Mouse (Mus musculus) regulatory T cell (primary cell): ENCODE measurements around the gene Camk2b.
"Not testable (repeated sequence)": the region's sequence is repeated elsewhere in the genome, so short reads cannot be mapped to it uniquely, and the experiment has no call there.

ENCODE experiments used
- in situ Hi-C: fragments of 300-600 bp; cut with MboI, MseI; formaldehyde crosslinking; loops from one replicate; pipeline ENCODE4 v1.15.1; 2025; ENCODE audit warnings: high pct_unique_total_duplicates

Camk2b gene

DNA sequence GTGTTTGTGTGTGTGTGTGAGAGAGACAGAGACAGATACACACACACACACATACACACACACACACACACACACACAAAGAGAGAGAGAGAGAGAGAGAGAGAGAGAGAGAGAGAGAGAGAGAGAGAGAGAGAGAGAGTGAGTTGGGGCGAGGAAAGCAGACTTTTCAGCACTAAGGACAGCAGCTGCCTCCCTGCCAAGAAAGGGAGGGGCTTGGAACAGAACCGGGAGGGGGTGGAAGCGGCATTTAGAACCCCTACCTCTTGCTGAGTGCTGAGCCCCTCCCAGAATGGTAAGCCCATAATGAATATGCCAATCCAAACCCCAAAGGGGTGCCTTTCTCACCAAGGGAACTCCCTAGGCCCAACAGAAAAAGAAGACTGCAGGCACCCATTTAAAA, 49.8 kb downstream of the Camk2b start:
- in situ Hi-C loops, result no loop called here

DNA sequence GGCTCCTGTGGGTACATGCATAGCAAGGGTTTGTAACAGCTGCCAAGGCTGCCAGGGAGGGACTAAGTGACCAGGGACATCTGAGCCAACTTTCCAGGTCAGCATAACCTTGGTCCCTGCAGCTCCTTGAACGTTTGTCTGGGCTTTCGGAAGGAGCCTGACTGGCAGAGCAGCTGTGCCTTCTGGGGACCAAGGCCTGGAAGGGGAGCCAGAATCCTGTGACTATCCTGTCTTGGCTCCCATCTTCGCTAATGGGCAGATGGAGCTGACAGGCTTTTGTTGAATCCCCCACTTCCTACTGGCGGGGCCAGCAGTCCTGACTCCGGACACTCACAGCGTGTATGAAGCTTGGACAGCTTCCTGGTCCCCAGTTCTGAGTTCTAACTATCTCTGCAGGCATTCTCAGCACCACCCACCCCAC, 51.1 kb downstream of the Camk2b start:
- in situ Hi-C loops, result no loop called here

DNA sequence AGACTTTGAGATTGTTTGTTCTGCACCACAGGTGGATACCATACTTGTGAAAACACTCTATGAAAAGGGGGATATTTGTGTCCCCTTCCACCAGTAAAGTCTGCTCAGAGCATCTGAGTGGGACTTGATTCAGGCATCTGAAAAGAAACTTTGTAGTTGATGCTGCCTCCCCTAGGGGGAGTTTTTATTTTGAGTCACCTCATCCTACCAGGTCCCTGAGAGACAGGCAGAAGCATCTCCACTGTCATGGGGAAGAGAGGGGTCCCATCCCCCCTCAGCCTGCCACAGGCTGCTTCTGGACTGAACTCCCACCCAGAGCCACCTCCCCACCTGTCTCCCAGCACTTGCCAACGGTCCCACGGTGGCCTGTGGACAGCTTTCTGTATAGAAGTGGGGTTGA, 52.8 kb downstream of the Camk2b start:
- in situ Hi-C loops, result no loop called here

DNA sequence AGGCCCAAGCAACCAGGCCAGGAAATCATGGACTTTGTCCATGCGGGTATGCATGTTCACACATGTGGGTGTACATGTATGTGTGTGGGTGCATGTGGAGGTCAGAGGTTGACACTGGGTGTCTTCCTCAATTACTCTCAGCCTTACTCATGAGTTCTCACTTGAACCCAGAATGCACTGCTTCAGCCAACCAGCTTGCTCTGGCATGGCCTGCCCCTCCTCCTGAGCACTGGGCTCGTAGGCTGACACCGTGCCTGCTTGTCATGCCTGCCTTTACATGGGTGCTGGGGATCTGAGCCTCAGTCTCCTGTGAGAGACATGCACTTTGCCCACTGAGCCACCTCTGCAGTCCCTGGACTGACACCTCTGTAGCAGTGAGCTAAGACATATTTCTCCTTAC, 54.3 kb downstream of the Camk2b start:
- in situ Hi-C loops, result no loop called here

DNA sequence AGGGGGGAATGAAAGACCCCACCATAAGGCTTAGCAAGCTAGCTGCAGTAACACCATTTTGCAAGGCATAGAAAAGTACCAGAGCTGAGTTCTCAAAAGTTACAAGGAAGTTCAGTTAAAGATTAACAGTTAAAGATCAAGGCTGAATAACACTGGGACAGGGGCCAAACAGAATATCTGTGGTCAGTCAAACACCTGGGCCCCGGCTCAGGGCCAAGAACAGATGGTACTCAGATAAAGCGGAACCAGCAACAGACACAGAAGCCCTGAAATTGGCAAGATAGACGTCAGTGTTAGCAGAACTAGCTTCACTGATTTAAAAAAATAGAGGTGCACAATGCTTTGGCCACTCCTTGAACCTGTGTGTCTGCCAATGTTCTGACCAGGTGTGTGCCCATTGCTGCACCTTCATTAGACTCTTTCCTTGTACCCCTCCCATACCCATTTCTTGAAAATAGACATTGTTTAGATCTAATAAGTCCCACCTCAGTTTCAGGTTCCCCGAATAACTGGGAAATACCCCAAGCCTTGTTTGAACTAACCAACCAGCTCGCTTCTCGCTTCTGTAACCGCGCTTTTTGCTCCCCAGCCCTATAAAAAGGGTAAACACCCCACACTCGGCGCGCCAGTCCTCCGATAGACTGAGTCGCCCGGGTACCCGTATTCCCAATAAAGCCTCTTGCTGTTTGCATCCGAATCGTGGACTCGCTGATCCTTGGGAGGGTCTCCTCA, 55.2 kb downstream of the Camk2b start:
- in situ Hi-C loops, result not testable (repeated sequence)

DNA sequence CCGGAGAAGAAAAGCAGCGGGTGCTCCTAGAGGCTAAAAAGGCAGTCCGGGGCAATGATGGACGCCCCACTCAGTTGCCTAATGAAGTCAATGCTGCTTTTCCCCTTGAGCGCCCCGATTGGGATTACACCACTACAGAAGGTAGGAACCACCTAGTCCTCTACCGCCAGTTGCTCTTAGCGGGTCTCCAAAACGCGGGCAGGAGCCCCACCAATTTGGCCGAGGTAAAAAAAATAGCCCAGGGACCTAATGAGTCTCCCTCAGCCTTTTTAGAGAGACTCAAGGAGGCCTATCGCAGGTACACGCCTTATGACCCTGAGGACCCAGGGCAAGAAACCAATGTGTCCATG, 58.4 kb downstream of the Camk2b start:
- in situ Hi-C loops, result not testable (repeated sequence)

DNA sequence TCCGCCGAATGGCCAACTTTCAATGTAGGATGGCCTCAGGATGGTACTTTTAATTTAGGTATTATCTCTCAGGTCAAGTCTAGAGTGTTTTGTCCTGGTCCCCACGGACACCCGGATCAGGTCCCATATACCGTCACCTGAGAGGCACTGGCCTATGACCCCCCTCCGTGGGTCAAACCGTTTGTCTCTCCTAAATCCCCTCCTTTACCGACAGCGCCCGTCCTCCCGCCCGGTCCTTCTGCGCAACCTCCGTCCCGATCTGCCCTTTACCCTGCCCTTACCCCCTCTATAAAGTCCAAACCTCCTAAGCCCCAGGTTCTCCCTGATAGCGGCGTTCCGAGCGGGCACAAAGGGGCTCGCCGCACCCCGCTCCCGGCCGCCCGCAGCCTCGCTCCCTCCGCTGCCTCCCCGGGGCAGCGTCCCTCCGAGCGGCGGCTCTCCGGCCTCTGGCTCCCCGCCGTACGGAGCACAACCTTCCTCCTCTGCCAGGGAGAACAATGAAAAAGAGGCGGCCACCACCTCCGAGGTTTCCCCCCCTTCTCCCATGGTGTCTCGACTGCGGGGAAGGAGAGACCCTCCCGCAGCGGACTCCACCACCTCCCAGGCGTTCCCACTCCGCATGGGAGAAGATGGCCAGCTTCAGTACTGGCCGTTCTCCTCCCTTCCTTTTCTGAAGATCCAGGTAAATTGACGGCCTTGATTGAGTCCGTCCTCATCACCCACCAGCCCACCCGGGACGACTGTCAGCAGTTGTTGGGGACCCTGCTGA, 59.0 kb downstream of the Camk2b start:
- in situ Hi-C loops, result not testable (repeated sequence)

DNA sequence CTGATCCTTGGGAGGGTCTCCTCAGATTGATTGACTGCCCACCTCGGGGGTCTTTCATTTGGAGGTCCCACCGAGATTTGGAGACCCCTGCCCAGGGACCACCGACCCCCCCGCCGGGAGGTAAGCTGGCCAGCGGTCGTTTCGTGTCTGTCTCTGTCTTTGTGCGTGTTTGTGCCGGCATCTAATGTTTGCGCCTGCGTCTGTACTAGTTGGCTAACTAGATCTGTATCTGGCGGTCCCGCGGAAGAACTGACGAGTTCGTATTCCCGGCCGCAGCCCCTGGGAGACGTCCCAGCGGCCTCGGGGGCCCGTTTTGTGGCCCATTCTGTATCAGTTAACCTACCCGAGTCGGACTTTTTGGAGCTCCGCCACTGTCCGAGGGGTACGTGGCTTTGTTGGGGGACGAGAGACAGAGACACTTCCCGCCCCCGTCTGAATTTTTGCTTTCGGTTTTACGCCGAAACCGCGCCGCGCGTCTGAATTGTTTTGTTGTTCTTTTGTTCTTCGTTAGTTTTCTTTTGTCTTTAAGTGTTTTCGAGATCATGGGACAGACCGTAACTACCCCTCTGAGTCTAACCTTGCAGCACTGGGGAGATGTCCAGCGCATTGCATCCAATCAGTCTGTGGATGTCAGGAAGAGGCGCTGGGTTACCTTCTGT, 59.7 kb downstream of the Camk2b start:
- in situ Hi-C loops, result not testable (repeated sequence)

DNA sequence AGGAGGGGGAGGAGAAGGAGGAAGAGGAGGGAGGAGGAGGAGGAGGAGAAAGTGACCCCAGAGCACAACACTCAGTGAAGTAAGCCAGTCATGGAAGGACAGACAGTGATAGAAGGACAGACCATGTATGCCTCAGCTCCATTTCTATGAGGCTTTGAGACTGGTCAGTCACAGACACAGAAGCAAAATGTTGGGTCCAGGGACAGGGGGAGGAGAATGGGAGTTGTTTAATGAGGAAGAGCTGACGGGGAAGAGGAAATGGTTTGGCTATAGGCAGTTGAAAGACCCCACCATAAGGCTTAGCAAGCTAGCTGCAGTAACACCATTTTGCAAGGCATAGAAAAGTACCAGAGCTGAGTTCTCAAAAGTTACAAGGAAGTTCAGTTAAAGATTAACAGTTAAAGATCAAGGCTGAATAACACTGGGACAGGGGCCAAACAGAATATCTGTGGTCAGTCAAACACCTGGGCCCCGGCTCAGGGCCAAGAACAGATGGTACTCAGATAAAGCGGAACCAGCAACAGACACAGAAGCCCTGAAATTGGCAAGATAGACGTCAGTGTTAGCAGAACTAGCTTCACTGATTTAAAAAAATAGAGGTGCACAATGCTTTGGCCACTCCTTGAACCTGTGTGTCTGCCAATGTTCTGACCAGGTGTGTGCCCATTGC, 60.7 kb downstream of the Camk2b start:
- in situ Hi-C loops, result not testable (repeated sequence)

DNA sequence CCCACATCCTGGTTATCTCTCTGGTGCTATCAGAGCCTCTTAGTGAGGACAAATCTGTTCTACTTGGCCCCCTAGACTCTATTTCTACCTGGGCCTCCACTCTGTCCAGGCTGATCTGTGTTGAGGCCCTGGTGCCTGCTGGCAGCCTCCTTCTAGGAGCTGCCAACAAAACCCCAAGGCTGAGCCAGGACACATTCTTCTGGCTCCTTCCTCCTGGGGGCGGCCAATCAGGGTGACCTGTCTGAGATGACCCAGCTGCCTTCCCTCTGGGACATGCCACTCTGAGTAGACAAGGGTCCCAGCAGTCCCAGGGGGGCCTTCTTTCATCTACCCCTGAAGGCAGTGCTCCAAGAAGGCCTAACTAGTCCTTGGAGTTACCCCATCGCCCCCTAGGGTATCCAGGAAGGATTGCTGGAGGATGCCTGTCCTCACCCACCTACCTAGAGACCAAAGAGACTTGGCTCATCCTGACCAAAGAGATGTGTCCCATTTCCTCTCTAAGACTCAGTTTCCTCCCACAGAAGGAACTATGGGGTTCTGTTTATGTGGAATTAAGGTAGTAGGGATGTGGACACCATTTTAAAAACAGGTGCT, 63.0 kb downstream of the Camk2b start:
- in situ Hi-C loops, result no loop called here

DNA sequence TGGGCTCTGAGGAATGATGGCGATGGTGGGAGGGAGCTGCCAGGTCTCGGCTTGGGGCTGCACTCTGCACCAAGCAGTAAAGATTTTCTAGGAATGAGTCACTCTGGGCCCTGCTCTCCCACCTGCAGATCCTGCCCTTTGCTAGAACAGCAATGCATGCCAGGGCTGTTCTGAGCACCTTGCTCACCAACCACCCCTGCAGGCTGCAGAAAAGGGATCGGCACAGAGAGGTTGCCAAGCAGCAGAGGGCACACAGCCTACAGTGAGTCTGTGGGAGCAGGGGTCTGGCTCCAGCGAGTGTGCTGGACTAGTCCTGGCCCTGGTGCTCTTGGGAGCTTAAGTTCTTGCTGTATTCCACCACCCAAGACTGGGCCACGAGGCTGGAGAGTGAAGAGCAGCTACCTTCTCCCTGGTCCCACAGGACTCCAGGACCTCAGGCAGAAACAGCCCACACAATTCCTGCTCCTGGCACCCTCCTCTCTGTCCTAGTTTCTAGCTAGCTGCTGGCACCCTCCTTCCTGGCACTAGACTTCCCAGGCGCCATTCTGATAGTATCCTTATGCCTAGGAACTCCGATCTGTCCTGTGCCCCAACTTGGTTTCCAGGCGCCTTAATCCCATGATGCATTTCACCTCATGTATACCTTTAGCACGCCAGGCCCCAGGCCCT, 64.0 kb downstream of the Camk2b start:
- in situ Hi-C loops, result no loop called here

DNA sequence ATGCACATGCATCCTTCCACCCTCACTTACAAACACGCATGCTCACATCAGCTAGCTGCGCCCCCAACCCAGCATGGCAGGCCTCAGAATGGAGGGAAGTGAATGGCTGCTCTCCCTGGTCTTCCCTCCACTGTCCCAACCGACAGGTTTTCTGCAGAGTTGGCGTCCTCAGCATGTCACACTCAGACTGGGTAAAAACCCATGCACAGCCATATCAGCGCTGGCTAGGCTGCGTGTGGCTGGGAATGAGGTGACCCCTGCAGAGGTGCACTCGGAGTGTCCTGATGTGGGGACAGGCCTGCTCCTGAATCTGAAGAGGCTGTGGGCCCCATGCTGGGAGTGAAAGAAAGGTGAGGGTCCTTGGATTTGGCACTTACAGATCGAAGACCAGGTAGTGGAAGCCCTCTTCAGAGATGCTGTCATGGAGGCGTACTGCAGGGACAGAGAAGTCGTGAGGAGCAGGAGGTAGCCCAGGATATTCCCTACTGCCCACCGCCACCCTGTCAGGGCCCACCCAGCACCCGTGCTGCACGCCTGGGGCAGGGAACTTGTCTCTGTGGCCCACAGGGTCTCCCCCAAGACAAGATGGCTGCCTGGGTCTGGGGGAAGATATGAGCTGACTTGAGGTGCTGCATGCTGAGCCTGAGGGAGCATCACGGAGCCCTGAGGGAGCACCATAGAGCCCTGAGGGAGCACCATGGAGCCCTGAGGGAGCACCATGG, 65.0 kb downstream of the Camk2b start:
- in situ Hi-C loops, result no loop called here

DNA sequence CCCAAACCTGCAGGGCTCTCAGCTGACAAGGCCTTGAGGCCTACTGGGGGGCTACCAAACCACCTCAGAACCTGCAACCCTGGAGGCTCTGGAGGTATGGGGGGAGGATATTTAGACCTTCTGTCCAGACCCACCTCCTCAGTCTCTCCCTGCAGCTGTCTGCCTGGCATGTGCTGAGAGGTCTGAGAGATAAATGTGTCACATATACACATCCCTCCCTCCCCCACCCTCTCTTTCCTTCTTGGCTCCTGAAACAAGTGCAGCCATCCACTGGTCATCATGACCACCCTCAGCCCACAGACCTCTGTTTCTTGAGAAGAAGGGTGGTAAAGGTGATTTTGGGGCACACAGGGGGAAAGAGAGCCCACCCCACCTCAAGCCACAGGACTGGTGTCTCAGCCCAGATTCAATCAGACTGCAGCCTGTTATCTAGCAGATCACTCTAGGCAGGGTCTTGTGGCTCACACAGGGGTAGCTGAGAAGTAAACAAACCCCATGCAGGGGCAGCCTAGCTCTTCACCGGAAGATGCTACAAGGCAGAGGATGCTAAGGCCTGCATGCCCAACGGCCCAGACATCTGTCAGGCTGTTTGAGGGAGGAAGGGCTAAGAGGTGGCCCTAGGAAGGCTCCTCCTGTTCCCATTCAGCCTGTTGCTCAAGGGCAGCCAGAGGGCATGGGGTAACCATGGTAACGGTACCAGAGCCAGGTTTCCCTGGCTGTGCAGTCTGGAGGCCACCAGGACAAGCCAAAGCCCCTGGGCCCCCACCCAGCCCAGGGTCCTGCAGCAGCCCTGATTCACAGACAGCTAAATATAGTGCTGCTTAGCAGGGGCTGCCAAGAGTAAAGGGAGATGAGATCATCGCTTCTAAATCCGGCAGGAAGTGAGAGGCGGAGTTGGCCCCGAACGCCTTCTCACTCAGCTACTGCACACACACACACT, 66.1 kb downstream of the Camk2b start:
- in situ Hi-C loops, result loop anchor here (5.0 kb wide), 1 partner anchor 192 kb away; no protein-coding TSS in a partner anchor

DNA sequence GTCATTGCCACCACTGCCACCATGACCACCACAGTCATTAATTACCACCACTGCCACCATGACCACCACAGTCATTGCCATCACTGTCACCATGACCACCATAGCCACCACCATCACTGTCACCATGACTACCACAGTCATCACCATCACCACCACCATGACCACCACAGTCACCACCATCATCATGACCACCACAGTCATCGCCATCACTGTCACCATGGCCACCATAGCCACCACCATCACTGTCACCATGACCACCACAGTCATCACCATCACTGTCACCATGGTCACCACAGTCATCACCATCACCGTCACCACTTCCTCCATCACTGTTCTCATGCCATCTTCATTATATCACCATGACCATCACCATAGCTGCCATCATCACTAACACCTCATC, 67.7 kb downstream of the Camk2b start:
- in situ Hi-C loops, result loop anchor here (5.0 kb wide), 1 partner anchor 194 kb away; no protein-coding TSS in a partner anchor

DNA sequence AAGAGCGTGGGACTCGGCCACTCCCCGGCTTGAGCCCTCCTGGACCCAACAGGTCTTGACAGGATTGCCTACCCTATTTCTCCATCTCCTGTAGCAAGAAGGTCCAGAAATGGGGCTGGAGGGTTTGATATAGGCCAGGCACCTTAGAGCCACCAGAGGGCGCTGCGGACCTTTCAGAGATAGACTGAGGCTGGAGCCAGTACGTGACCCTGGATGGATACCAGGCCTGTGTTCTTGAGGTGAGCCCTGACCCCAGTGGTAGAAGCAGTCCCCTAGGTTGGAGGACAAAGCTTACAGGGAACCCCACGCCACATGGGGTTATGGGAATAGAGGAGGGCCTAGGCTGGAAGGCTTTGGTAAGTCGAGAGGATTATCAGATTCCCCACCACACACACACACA, 70.2 kb downstream of the Camk2b start:
- in situ Hi-C loops, result loop anchor here (5.0 kb wide), 1 partner anchor 196 kb away; no protein-coding TSS in a partner anchor

DNA sequence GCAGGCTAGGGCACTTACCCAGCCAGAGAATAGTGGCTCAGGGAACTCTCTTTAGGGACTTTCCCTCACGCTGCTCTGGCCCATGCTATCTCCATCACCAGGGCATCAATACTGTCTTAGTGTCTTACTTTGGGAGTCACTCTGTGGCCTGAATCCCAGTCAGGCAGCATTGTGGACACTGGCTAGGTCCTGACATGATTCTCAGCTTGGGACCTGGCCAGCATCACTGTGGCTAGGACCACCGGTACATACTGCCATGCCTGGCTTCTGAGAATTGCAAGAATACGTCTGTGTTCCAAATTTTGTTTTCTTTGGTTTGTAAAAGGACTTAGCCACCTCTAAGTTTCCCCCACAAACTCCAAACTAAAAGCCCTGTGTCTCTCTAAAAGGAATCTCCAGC, 71.3 kb downstream of the Camk2b start:
- in situ Hi-C loops, result loop anchor here (5.0 kb wide), 2 partner anchors 32 to 197 kb away; no protein-coding TSS in a partner anchor

DNA sequence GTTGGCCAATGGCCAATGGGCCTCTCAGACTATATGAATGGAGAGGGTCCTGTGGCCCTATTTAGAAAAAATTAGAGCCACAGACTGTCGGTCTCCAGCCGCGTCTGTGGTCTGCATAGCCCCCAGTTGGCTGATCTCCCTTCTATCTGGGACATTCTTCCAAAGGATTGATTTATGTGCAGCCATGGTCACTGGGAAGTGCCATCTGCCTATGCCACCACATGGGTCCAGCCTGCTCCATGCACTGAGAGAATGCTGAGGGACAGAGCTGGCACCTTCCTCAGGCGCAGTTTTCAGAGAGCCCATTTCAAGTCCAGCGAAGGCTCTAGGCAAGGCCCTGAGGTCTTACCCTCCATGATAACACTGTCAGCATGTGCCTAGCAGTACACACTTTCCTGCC, 72.0 kb downstream of the Camk2b start:
- in situ Hi-C loops, result loop anchor here (5.0 kb wide), 1 partner anchor 33 kb away; no protein-coding TSS in a partner anchor

DNA sequence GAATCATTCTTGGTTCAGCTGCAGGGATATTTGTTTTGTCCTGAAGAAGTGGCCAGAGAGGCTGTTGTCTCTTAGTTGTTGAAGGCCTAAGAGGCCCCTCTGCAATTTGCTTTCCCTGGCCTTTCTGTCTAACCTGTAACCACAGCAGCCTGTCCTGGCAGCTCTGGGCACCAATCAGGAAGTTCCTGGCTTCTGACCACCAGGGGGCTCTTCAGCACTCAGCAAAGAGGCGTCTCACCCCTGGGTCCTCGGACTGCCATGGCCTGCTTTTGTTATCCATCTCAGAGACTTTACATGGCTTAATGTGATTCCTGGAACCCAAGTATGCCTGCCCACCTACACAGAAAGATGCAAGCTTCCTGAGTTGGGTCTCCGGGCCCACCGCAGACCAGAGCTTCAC, 75.3 kb downstream of the Camk2b start:
- in situ Hi-C loops, result loop anchor here (5.0 kb wide), 1 partner anchor 36 kb away; no protein-coding TSS in a partner anchor
